Mouse (Mus musculus): ENCODE data around the gene Tex45.

Gene Tex45

GRCm38 (mm10) chr8:3492901-3493844 is 22.5 kb downstream of the Tex45 start, which contains the start of gene Zfp358:
Gene Zfp358, plus strand, starts transcription at chr8:3493138.
- peak; percentile 58 for DNase-seq (ENCODE audit: low spot score)

- no peak for DNase-seq (ENCODE audit: low spot score)
These were observed 23.2 kb downstream of the Tex45 start for GRCm38 (mm10) chr8:3493845-3494208.

GRCm38 (mm10) chr8:3495578-3496427 is 25.1 kb downstream of the Tex45 start:
- DNase-seq (ENCODE audit: low spot score), result no peak

GRCm38 (mm10) chr8:3496428-3496748 is 25.7 kb downstream of the Tex45 start:
- DNase-seq (ENCODE audit: low spot score), result no peak

GRCm38 (mm10) chr8:3498583-3498982 is 27.9 kb downstream of the Tex45 start:
- no peak for DNase-seq (ENCODE audit: low spot score)

GRCm38 (mm10) chr8:3499751-3500150 is 29.1 kb downstream of the Tex45 start:
- no peak for DNase-seq (ENCODE audit: low spot score)

GRCm38 (mm10) chr8:3500235-3501090 is 29.8 kb downstream of the Tex45 start, which contains the start of gene Mcoln1:
Gene Mcoln1, plus strand, starts transcription at chr8:3500457.
- peak; percentile 96 for DNase-seq (ENCODE audit: low spot score)

GRCm38 (mm10) chr8:3502217-3502616 is 31.6 kb downstream of the Tex45 start:
- no peak for DNase-seq (ENCODE audit: low spot score)

- DNase-seq (ENCODE audit: low spot score), result no peak
These were observed 37.5 kb downstream of the Tex45 start for GRCm38 (mm10) chr8:3507979-3508754.

GRCm38 (mm10) chr8:3514681-3515247 is 44.1 kb downstream of the Tex45 start:
- DNase-seq (ENCODE audit: low spot score), result no peak

GRCm38 (mm10) chr8:3515260-3515671 is 44.6 kb downstream of the Tex45 start, which contains the start of gene Pnpla6:
Gene Pnpla6, plus strand, starts transcription at chr8:3515384.
- peak; percentile 78 for DNase-seq (ENCODE audit: low spot score)

- DNase-seq (ENCODE audit: low spot score), result no peak
These were observed 45.2 kb downstream of the Tex45 start for GRCm38 (mm10) chr8:3515771-3516417.

- peak; percentile 79 for DNase-seq (ENCODE audit: low spot score)
These were observed 45.9 kb downstream of the Tex45 start for GRCm38 (mm10) chr8:3516450-3517116.

- DNase-seq (ENCODE audit: low spot score), result no peak
These were observed 46.4 kb downstream of the Tex45 start for GRCm38 (mm10) chr8:3517117-3517495.

GRCm38 (mm10) chr8:3522007-3522697 is 51.5 kb downstream of the Tex45 start:
- no peak for DNase-seq (ENCODE audit: low spot score)

GRCm38 (mm10) chr8:3530816-3531215 is 60.2 kb downstream of the Tex45 start:
- no peak for DNase-seq (ENCODE audit: low spot score)

GRCm38 (mm10) chr8:3531936-3532335 is 61.3 kb downstream of the Tex45 start:
- DNase-seq (ENCODE audit: low spot score), result no peak

GRCm38 (mm10) chr8:3536053-3536841 is 65.6 kb downstream of the Tex45 start:
- no peak for DNase-seq (ENCODE audit: low spot score)
